Mouse (Mus musculus) kidney, embryonic 14.5 days (tissue): ENCODE results near the gene Nsun5. TPM values are rescaled to one million over a fixed set of nuclear protein-coding genes. Genes with fewer than 3 reads are reported as not detected.

ENCODE experiments used
- ATAC-seq: fragments of 200-750 bp; cut with Nextera tagmentation; 2 replicates; pipeline ENCODE4 v1.8.0; 2017; ENCODE audit warnings: moderate number of reproducible peaks, mild to moderate bottlenecking, moderate TSS enrichment, moderate library complexity; ENCODE audit not compliant: low FRiP score, low TSS enrichment
- H3K27ac ChIP-seq: fragments of 300-500 bp; sonication (generic); 2 replicates; pipeline ENCODE4 v1.5.1; 2014; ENCODE audit warnings: low read depth, mild to moderate bottlenecking, low read length, moderate library complexity, mixed read lengths
- H3K27me3 ChIP-seq: fragments of 300-500 bp; sonication (generic); 2 replicates; pipeline ENCODE4 v1.6.1; 2014; ENCODE audit warnings: mild to moderate bottlenecking, low read length; ENCODE audit not compliant: control insufficient read depth, insufficient read depth
- H3K36me3 ChIP-seq: fragments of 300-500 bp; sonication (generic); 2 replicates; pipeline ENCODE4 v1.6.1; 2014; ENCODE audit warnings: low read length, mixed read lengths; ENCODE audit not compliant: control insufficient read depth, insufficient read depth
- H3K4me1 ChIP-seq: fragments of 300-500 bp; sonication (generic); 2 replicates; pipeline ENCODE4 v1.6.1; 2014; ENCODE audit warnings: low read length, mixed read lengths; ENCODE audit not compliant: control insufficient read depth, insufficient read depth
- H3K4me2 ChIP-seq: fragments of 300-500 bp; sonication (generic); replicated peaks from 2 replicates; pipeline ENCODE4 v1.6.1; 2014; ENCODE audit warnings: low read depth, mild to moderate bottlenecking, low read length
- H3K4me3 ChIP-seq: fragments of 300-500 bp; sonication (generic); 2 replicates; pipeline ENCODE4 v1.5.1; 2014; ENCODE audit warnings: mild to moderate bottlenecking, low read length
- H3K9ac ChIP-seq: fragments of 300-500 bp; sonication (generic); 2 replicates; pipeline ENCODE4 v1.6.1; 2014; ENCODE audit warnings: low read depth, mild to moderate bottlenecking, low read length, moderate library complexity
- H3K9me3 ChIP-seq: fragments of 300-500 bp; sonication (generic); 2 replicates; pipeline ENCODE4 v1.6.1; 2016; ENCODE audit warnings: low read length; ENCODE audit not compliant: control insufficient read depth
- WGBS: fragments of 180-500 bp; shearing (Covaris S2); extraction: QIAGEN DNeasy Blood & Tissue Kit; methylation state at CpG from one replicate; pipeline ENCODE4 v1.1.7; 2014; 5-methylcytosine and 5-hydroxymethylcytosine counted together
- microRNA-seq: library from miRNA; unstranded; fragments of <30 nt; microRNA quantifications from one replicate; pipeline ENCODE4, GENCODE M21; 2016
- polyA plus RNA-seq: library from polyadenylated mRNA; unstranded; fragments of >200 nt; fragmentation: Nextera tagmentation; extraction: Ambion mirVana; gene quantifications from 2 replicates; pipeline ENCODE4 v1.2.1, GENCODE M21; 2014

Gene Nsun5
- polyA plus RNA-seq, 1 experiment from 2014 or later = 27.1 TPM

DNA sequence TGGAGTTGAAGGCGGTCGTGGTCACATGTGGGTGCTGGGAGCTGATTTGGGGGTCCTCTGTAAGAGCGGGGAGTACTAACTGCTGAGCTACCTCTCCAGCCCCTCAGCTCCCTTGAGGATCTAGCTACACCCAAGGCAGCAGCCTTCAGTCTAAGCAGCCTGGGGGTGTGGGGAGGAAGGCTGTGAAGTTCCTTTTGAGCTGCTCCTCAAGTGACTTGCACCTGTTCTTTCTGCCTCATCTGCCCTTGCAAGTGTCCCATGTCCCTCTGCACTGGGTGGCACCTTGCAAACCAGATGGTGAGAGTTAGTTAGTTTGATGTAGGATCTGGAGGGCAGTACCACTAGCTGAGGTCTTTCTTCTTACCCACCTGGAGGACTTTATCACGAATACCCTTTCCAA is 38.4 kb downstream of the Nsun5 start:
- Histone ChIP-seq H3K27ac (no peak overlapping the region), H3K4me2 (no peak overlapping the region), H3K9me3 (no peaks in the 10 kb centered on the region), H3K4me3 (no peak overlapping the region), H3K36me3 (peaks cover 31% of the 10 kb centered on the region), H3K9ac (no peak overlapping the region), H3K4me1 (no peaks in the 10 kb centered on the region), H3K27me3 (no peaks in the 10 kb centered on the region)
- 88% methylated on average over 4 of the region's 4 CpGs for WGBS
- ATAC-seq = no peak

DNA sequence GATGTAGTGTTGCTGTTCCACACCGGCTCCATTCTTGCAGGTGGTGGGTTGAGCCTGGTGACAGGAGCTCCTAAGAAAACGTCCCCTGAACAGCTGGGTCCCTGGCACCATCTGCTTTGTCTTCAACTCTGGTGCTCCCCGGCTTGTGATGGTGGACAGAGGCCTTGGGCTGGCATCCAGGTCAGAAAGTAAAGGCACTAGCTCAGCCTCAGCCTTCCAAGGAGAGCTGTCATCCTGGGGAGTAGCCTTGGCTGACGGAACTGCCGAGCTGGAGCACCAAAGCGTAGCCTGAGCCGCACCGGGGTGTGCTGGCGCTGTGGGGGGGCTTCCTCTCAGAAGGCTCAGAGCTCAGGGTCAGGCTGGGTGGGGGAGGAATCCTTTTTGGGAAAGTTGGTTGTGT is 40.5 kb downstream of the Nsun5 start:
- H3K4me3 ChIP-seq = no peak overlapping the region
- H3K4me2 ChIP-seq = no peak overlapping the region
- H3K4me1 ChIP-seq = no peaks in the 10 kb centered on the region
- WGBS = 84% methylated on average over 9 of the region's 9 CpGs
- H3K9me3 ChIP-seq = no peaks in the 10 kb centered on the region
- H3K27ac ChIP-seq = no peak overlapping the region
- ATAC-seq = no peak
- peaks cover 50% of the 10 kb centered on the region for H3K36me3 ChIP-seq
- H3K9ac ChIP-seq = no peak overlapping the region
- H3K27me3 ChIP-seq = no peaks in the 10 kb centered on the region

Small RNAs within 50 kb of the gene (microRNA-seq; reads per million reads assigned to microRNA genes)
- 1.1 reads per million for gene Mir7033

Other genes starting within 250 kb of the Nsun5 start
- 11.9 and 24.5 TPM in 2 replicates for gene Tbl2, start 220.3 kb upstream of the Nsun5 start, polyA plus RNA-seq
- 47.9 and 56.1 TPM in 2 replicates for gene Bcl7b, start 201.7 kb upstream of the Nsun5 start, polyA plus RNA-seq
- gene Baz1b, start 182.7 kb upstream of the Nsun5 start, polyA plus RNA-seq = 35.8 and 68.8 TPM in 2 replicates
- gene Fzd9, start 118.7 kb upstream of the Nsun5 start, polyA plus RNA-seq = 0.54 and 1.1 TPM in 2 replicates
- gene Fkbp6, start 19.9 kb upstream of the Nsun5 start, polyA plus RNA-seq = not detected in 2 replicates
- not detected in 2 replicates for gene Trim50, start 16.7 kb upstream of the Nsun5 start, polyA plus RNA-seq
- 15.5 and 20.7 TPM in 2 replicates for gene Pom121, start 24.6 kb downstream of the Nsun5 start, polyA plus RNA-seq
- 34.9 and 61.7 TPM in 2 replicates for gene Hip1, start 175.2 kb downstream of the Nsun5 start, polyA plus RNA-seq
- gene Ccl26, start 193.6 kb downstream of the Nsun5 start, polyA plus RNA-seq = not detected in 2 replicates
- 0.43 and 2.3 TPM in 2 replicates for gene Ccl24, start 203.1 kb downstream of the Nsun5 start, polyA plus RNA-seq